Mouse (Mus musculus): ENCODE measurements around the gene Hspb7. TPM values are rescaled to one million over a fixed set of nuclear protein-coding genes. Genes with fewer than 3 reads are reported as not detected.

Gene Hspb7
- polyA plus RNA-seq (2014; fragmentation: Nextera tagmentation; extraction: Ambion mirVana): 0.09 TPM in 1 of 2 replicates, not detected in the other

- Histone ChIP-seq H3K4me2 (replicated peaks; ENCODE audit: low read depth, low read length) (no peak within 1 kb of the TSS), H3K4me3 (ENCODE audit: low read length) (no peak within 1 kb of the TSS), H3K27me3 (ENCODE audit: control insufficient read depth, insufficient read depth, low read length) (no peaks in the 10 kb centered on the region), H3K4me1 (ENCODE audit: control insufficient read depth, insufficient read depth, low read length) (peaks cover 15% of the 10 kb centered on the region), H3K9ac (ENCODE audit: low read depth, low read length) (peak within 1 kb of the TSS; percentile 40), H3K36me3 (ENCODE audit: control insufficient read depth, insufficient read depth, low read length) (no peaks in the 10 kb centered on the region), H3K9me3 (ENCODE audit: control insufficient read depth, low read length) (no peaks in the 10 kb centered on the region), H3K27ac (ENCODE audit: low read depth, low read length) (no peak within 1 kb of the TSS)
- WGBS: 43% methylated on average over 9 of the region's 9 CpGs
- ATAC-seq (ENCODE audit: low FRiP score, low TSS enrichment): no peak
Measured at GRCm38 (mm10) chr4:141420192-141420829, at the start of gene Hspb7. Gene Hspb7 (plus strand): TSS chr4:141420779.

DNA sequence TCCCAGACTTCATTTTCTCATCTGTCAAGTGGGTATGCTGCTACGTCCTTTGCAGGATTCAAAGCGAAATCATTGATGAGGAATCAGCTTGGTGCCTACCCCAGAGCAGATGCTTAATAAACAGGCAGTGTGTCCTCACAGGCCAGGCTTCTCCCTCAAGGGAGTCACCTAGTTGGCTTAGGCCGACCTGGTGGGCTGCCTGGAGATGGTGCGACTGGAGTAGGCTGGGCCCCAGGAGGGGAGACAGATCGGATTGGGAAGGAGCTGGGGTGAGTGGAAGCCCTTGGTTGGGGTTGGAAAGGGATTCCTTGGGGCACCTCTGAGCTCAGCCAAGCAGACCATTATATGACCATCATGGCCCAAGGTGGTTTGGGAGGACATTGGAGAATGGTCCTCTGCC, 48.2 kb upstream of the Hspb7 start:
- H3K4me2 ChIP-seq (replicated peaks; ENCODE audit: low read depth, low read length): no peak overlapping the region
- H3K4me1 ChIP-seq (ENCODE audit: control insufficient read depth, insufficient read depth, low read length): no peaks in the 10 kb centered on the region
- no peaks in the 10 kb centered on the region for H3K36me3 ChIP-seq (ENCODE audit: control insufficient read depth, insufficient read depth, low read length)
- H3K27ac ChIP-seq (ENCODE audit: low read depth, low read length): no peak overlapping the region
- WGBS: 94% methylated on average over 5 of the region's 5 CpGs
- H3K9ac ChIP-seq (ENCODE audit: low read depth, low read length): no peak overlapping the region
- no peaks in the 10 kb centered on the region for H3K9me3 ChIP-seq (ENCODE audit: control insufficient read depth, low read length)
- H3K4me3 ChIP-seq (ENCODE audit: low read length): no peak overlapping the region
- H3K27me3 ChIP-seq (ENCODE audit: control insufficient read depth, insufficient read depth, low read length): peaks cover 10% of the 10 kb centered on the region
- no peak for ATAC-seq (ENCODE audit: low FRiP score, low TSS enrichment)

GRCm38 (mm10) chr4:141379674-141380073, 40.9 kb upstream of the Hspb7 start:
- H3K4me1 ChIP-seq (ENCODE audit: control insufficient read depth, insufficient read depth, low read length): peaks cover 8% of the 10 kb centered on the region; the same call in 1 of the 2 replicates
- H3K36me3 ChIP-seq (ENCODE audit: control insufficient read depth, insufficient read depth, low read length): no peaks in the 10 kb centered on the region
- no peak overlapping the region for H3K4me2 ChIP-seq (replicated peaks; ENCODE audit: low read depth, low read length)
- no peak overlapping the region for H3K27ac ChIP-seq (ENCODE audit: low read depth, low read length)
- no peak overlapping the region for H3K9ac ChIP-seq (ENCODE audit: low read depth, low read length)
- H3K9me3 ChIP-seq (ENCODE audit: control insufficient read depth, low read length): no peaks in the 10 kb centered on the region
- ATAC-seq (ENCODE audit: low FRiP score, low TSS enrichment): no peak
- WGBS: 66% methylated on average over 8 of the region's 8 CpGs
- no peak overlapping the region for H3K4me3 ChIP-seq (ENCODE audit: low read length)
- H3K27me3 ChIP-seq (ENCODE audit: control insufficient read depth, insufficient read depth, low read length): peaks cover 31% of the 10 kb centered on the region

GRCm38 (mm10) chr4:141382406-141382805, 38.2 kb upstream of the Hspb7 start:
- Histone ChIP-seq H3K9ac (ENCODE audit: low read depth, low read length) (peak overlapping the region; percentile 38; the same call in 1 of the 2 replicates), H3K9me3 (ENCODE audit: control insufficient read depth, low read length) (no peaks in the 10 kb centered on the region), H3K4me3 (ENCODE audit: low read length) (peak overlapping the region; percentile 27), H3K4me1 (ENCODE audit: control insufficient read depth, insufficient read depth, low read length) (peaks cover 8% of the 10 kb centered on the region; the same call in 1 of the 2 replicates), H3K36me3 (ENCODE audit: control insufficient read depth, insufficient read depth, low read length) (no peaks in the 10 kb centered on the region), H3K4me2 (replicated peaks; ENCODE audit: low read depth, low read length) (peak overlapping the region; percentile 63), H3K27me3 (ENCODE audit: control insufficient read depth, insufficient read depth, low read length) (peaks cover 35% of the 10 kb centered on the region), H3K27ac (ENCODE audit: low read depth, low read length) (no peak overlapping the region)
- 0% methylated on average over 25 of the region's 25 CpGs for WGBS
- ATAC-seq (ENCODE audit: low FRiP score, low TSS enrichment): peak; percentile 29

DNA sequence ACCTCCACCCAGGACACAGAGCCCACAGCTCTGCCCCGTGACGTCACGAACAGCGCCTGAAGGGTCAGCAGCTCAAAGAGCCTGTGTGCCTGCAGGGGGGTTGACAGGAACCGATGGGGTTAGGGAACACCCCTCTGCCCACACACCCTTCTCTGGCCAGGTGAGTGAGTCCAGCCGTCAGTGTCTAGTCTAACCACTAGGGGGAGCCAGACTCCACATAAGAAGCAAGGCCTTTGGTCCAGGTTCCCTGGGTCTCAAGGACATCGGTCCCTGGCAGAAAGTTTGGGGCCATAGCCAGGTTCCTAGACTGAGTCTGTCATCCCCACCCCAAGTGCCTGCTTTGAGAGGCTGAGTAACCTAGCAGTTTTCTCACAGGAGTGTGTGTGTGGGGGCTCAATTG, 35.3 kb upstream of the Hspb7 start:
- Histone ChIP-seq H3K4me3 (ENCODE audit: low read length) (no peak overlapping the region), H3K9me3 (ENCODE audit: control insufficient read depth, low read length) (no peaks in the 10 kb centered on the region), H3K27ac (ENCODE audit: low read depth, low read length) (no peak overlapping the region), H3K27me3 (ENCODE audit: control insufficient read depth, insufficient read depth, low read length) (peaks cover 32% of the 10 kb centered on the region), H3K4me2 (replicated peaks; ENCODE audit: low read depth, low read length) (no peak overlapping the region), H3K9ac (ENCODE audit: low read depth, low read length) (no peak overlapping the region), H3K4me1 (ENCODE audit: control insufficient read depth, insufficient read depth, low read length) (peaks cover 8% of the 10 kb centered on the region; the same call in 1 of the 2 replicates), H3K36me3 (ENCODE audit: control insufficient read depth, insufficient read depth, low read length) (no peaks in the 10 kb centered on the region)
- ATAC-seq (ENCODE audit: low FRiP score, low TSS enrichment): peak; percentile 25
- 0% methylated on average over 7 of the region's 7 CpGs for WGBS

- Histone ChIP-seq H3K27ac (ENCODE audit: low read depth, low read length) (no peak overlapping the region), H3K4me3 (ENCODE audit: low read length) (no peak overlapping the region), H3K9ac (ENCODE audit: low read depth, low read length) (no peak overlapping the region), H3K36me3 (ENCODE audit: control insufficient read depth, insufficient read depth, low read length) (no peaks in the 10 kb centered on the region), H3K4me2 (replicated peaks; ENCODE audit: low read depth, low read length) (no peak overlapping the region), H3K27me3 (ENCODE audit: control insufficient read depth, insufficient read depth, low read length) (peaks cover 28% of the 10 kb centered on the region), H3K9me3 (ENCODE audit: control insufficient read depth, low read length) (no peaks in the 10 kb centered on the region), H3K4me1 (ENCODE audit: control insufficient read depth, insufficient read depth, low read length) (peaks cover 8% of the 10 kb centered on the region; the same call in 1 of the 2 replicates)
- WGBS: 79% methylated on average over 7 of the region's 7 CpGs
- no peak for ATAC-seq (ENCODE audit: low FRiP score, low TSS enrichment)
Measured at GRCm38 (mm10) chr4:141386150-141386549, 34.4 kb upstream of the Hspb7 start.

DNA sequence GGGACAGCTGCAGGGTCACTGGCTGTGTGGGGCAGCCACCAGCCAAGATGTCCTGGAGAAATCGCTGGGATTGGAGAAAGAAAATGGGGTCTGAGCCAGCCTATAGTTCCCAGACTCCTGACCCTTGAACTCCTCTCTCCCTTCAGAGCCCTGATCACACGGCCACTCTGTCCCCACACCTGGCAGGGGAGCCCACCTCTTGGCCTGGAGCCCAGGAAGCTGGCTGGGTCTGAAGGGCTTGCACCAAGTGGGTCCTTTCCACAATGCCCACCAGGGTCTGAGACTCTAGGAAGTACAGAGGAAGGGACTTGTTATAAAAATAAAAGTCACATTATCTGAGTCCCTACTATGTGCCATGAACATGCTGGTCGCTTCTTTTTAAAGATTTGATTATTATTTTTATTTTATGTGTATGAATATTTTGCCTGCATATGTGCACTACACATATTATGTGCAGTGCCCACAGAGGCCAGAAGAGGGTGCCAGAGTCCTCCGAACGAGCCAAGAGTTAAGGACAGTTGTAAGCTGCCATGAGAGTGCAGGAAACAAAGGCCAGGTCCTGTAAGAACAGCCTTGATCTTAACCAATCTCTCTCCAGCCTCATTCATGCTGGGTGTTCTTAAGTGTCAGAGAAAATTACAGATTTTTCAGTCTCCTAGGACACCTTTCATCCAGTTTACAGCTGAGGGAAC, 33.3 kb upstream of the Hspb7 start:
- ATAC-seq (ENCODE audit: low FRiP score, low TSS enrichment): no peak
- Histone ChIP-seq H3K9ac (ENCODE audit: low read depth, low read length) (no peak overlapping the region), H3K27ac (ENCODE audit: low read depth, low read length) (no peak overlapping the region), H3K9me3 (ENCODE audit: control insufficient read depth, low read length) (no peaks in the 10 kb centered on the region), H3K36me3 (ENCODE audit: control insufficient read depth, insufficient read depth, low read length) (no peaks in the 10 kb centered on the region), H3K4me3 (ENCODE audit: low read length) (no peak overlapping the region), H3K4me1 (ENCODE audit: control insufficient read depth, insufficient read depth, low read length) (peaks cover 7% of the 10 kb centered on the region; the same call in 1 of the 2 replicates), H3K4me2 (replicated peaks; ENCODE audit: low read depth, low read length) (no peak overlapping the region), H3K27me3 (ENCODE audit: control insufficient read depth, insufficient read depth, low read length) (peaks cover 28% of the 10 kb centered on the region)
- 19% methylated on average over 5 of the region's 5 CpGs for WGBS

DNA sequence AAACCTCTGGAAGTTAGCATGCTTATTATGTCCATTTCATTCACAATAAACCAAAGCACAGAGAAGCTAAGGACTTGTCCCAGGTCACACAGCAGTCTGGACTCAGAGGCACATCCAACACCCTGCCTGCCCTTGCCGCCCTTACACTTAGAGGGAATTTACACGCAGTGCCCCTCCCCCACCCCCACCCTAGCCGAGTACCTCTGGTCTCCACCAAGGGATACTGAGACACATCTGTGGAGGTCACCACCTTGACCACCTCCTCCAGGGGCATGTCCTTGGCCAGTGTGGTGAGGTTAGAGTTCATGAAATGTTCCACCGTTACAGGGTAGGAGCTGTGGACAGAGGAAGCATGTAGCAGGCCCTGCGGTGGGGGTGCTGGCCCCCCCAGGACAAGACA, 32.6 kb upstream of the Hspb7 start:
- 0 out of 2 replicates have a peak, but pooled peaks have one; percentile 11 for ATAC-seq (ENCODE audit: low FRiP score, low TSS enrichment)
- H3K9me3 ChIP-seq (ENCODE audit: control insufficient read depth, low read length): no peaks in the 10 kb centered on the region

More for the DNA sequence above, 32.6 kb upstream of the Hspb7 start:
- Histone ChIP-seq H3K27ac (ENCODE audit: low read depth, low read length) (no peak overlapping the region), H3K4me1 (ENCODE audit: control insufficient read depth, insufficient read depth, low read length) (0 out of 2 replicates have a peak, but pooled peaks cover under 1% of the 10 kb centered on the region), H3K4me2 (replicated peaks; ENCODE audit: low read depth, low read length) (no peak overlapping the region), H3K27me3 (ENCODE audit: control insufficient read depth, insufficient read depth, low read length) (peaks cover 22% of the 10 kb centered on the region), H3K4me3 (ENCODE audit: low read length) (no peak overlapping the region), H3K36me3 (ENCODE audit: control insufficient read depth, insufficient read depth, low read length) (no peaks in the 10 kb centered on the region), H3K9ac (ENCODE audit: low read depth, low read length) (no peak overlapping the region)
- 64% methylated on average over 5 of the region's 5 CpGs for WGBS
